Mouse (Mus musculus) CD4-positive helper T cell, adult 2 months (primary cell): ENCODE measurements at regions not wholly inside any gene's neighbourhood (a gene's known extent, or its start where the extent isn't known, plus 50 kb on each side); places are given as distances from the start of the nearest gene placed in this dataset.

Experiments
- DNase-seq: peaks from one replicate; pipeline ENCODE4 v3.0.0-alpha.2; 2012; ENCODE audit warnings: low read depth, missing footprints, low spot score

DNA sequence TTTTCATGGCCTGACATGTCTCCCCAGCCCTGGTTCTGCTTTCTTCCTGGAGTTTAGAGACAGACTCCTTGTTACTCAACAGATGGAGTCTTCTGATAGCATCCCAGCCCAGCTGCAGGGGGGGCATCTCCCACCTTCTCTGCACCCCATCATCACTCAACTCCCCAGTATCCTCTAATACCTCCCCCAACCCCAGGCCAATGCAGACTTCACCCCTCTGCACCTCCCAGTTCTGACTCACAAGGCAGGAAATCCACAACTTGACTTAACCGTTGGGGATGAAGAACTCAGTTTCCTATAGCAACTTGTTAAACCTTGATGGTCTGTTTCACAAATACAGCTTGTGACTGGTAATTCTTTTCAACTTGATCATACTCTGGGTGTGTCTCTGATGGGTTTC, 73.7 kb upstream of the Rreb1 start:
- DNase-seq: no peak

DNA sequence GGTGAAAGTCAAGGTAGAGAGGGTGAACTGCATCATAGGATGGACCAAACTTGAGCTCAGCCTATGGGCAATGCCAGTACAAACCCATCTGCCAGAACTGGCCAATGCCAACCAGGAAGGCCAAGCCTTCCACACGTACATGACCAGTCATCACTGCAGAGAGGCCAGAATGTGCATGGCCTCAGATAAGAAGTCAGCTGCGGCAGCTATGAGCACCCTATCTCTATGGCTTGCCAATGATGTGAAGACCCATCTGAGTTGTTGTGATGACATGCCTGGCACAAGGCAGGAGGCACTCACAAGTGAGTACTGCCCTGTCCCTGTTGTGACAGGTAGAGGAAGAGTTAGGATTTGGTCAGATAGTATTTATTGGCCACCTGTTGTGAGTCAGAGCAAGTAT, 72.7 kb upstream of the Rreb1 start:
- no peak for DNase-seq

DNA sequence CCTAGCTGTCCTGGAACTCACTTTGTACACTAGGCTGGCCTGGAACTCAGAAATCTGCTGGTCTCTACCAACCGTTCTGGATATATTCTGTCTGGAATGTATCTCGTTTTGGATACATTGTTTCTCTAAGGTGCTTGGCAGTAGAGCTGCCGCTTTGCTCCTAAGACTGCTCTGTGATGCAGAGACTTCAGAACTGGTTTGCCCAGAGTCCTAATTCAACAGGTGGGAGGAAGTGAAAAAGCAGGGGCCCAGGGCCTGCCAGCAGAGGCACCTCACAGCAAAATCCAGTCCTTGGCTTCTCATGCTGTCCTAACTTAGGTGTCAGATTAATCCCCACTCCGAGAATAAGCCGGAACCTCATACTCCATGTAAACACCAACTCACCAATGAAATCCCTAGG, 67.3 kb upstream of the Rreb1 start:
- DNase-seq: no peak

DNA sequence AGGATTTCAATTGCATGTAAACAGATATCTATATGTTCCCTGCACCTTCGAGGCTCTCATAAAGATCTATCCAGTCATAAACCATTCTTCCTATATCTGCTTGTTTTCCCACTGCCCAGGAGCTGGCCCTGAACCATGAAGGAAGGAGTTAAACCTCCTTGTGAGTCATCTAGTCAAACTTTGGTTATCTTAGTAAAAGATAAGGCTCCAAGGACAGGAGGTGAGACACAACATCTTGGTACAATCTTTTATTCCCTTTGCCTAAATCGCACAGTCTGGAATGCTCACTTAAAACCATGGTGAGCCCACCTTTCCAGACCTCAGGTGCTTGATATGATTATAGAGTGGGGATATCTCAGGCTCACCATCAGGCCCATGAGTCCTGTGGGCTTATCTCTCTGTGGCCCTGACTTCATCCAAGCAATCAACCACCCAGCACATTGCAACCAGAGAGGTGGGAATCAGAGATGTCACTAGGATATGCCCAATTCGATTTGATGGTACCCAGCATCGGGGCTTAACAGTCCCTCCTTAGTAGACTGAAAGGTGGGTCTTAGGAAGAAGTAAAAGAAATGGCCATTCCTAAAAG, 65.2 kb upstream of the Rreb1 start:
- no peak for DNase-seq

DNA sequence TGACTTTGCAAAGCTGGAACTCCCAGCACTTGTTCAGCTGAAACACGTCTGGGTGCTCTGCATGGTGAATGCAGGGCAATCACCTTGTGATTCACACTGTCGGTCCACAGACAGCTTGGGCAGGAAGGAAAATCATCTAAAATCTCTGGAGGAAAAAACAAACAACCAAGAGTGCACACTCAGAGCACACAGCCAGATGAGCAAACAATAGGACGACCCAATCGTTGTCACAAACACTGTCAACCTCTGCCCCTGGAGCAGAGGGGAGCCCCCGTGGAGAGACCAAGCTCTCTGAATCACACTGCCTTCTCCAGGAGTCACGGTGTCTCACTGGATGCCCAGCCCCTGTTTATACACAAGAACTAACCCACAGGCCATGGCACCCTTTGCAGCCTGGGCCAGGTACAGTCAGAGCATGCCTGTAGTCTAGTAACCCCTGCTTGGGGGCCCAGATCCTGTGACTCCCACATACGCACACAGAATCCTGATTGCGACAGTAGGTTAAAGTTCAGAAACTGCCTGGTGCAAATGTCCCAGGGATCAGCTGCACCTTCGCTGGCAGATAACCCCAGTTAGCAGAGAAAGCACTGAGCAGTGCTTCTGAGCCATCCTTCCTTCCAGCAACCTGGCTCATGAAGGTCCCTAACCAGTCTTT, 63.0 kb upstream of the Rreb1 start:
- DNase-seq: no peak

DNA sequence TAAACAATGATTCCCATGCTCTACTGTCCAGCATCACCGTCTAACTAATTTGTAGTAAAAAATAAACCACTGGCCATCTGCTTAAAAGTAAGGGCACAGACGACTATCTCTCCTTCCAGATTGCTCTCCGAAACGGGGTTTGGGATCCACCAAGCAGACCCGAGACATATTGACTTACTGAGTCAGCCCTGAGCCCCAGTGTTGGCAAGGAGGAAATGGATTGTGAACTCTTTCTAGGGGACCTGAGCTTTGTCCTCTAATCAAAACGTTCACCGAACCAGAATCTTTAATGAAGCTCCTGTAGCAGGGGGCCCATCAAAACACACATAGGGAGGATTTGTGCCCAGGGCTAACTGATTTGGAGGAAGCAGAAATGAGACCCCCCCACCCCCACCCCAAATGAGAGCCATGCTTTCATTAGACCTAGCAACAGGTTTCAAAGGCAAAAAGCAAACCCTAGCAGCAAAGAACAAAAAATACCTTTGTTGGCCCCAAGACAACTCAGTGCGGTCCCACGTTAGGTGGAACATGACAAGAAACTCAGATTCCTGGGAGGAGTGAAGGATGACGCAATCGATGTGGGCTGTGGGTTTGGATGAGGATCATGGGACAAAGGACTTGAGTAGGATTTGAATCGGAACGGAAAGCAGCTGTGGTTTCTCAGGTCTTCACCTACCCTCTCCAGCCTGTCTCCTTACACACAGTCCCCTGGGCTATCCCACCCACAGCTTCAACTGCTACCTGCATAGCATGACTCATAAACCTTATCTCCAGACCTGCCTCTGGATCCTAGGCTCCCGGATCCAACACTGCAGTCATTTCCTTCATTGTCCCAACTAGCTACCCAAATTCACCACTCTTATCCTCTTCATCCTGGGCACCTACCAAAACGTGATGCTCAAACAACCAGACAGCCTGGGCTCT, 62.2 kb upstream of the Rreb1 start:
- DNase-seq: no peak

DNA sequence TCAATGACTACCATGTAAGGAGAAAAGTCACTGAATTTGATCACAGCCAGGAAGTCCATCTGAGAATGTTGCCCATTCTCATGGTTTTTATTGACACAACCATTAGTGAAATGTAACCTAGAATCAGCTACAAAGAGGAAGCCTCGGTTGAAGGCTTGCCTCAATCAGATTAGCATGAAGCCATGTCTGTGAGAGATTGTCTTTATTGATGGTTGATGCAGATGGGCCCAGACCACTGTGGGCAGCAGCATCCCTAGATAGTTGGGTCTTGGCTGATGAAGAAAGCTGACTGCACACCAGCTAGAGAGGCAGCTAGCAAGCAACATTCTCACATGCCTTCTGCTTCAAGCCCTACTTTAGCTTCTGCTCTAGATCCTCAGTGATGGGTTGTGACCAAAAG, 60.4 kb upstream of the Rreb1 start:
- no peak for DNase-seq

DNA sequence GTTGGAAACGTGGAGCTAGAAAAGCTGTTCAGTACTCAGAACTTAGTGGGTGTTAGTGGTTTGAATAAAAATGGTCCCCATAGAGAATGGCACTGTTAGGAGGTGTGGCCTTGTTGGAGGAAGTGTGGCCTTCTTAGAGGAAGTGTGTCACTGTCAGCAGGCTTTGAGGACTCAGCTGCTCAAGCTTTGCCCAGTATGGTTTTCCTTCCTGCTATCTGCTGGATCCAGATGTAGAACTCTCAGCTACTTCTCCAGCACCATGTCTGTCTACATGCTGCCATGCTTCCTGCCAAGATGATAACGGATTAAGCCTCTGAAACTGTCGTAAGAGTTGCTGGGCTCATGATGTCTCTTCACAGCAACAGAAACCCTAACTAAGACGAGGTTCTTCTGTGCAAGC, 59.8 kb upstream of the Rreb1 start:
- DNase-seq: no peak
